Mouse (Mus musculus) neural tube, embryonic 10.5 days (tissue): Measurements from ENCODE around the gene Irx5.

Source experiments
- DNase-seq: peaks from one replicate; pipeline ENCODE4 v3.0.0-alpha.2; 2017; ENCODE audit warnings: low spot score; ENCODE audit errors: extremely low spot score

Gene Irx5

DNA sequence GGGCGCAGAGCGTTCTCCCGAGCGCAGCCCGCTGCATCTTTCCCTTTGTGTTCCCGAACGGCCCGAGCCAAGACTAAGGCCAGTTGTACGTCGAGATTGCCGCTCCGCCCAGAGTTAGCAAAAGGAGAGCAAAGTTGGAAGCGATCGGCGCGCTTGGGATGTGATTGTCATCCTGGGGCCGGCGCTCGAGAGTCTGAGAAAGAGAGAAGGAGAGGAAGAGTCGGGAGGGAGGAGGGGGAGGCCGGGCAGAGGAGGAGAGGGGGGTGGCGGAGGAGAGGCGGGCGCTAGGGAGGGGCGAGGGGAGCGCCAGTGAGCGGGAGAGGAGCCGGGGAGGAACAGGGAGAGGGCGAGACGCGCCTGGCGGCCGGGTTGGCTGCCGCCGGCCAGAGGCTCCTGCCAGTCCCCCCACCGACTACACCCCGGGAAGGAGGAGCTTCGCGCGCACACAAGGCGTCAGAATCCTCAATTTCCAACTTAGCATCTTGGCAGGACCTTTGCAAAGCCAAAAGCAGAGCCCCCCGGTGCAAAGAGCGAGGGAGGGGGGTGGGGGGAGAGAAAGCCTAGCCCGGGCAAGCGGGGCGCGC is at the start of gene Irx5:
Gene Irx5, plus strand, starts transcription at position 228 of the 584 bp plus-strand sequence.
- DNase-seq, result peak; percentile 89

GRCm38 (mm10) chr8:92312178-92312577 is 45.2 kb upstream of the Irx5 start:
- no peak for DNase-seq

- no peak for DNase-seq
Measured at GRCm38 (mm10) chr8:92313707-92314106, 43.7 kb upstream of the Irx5 start.

DNA sequence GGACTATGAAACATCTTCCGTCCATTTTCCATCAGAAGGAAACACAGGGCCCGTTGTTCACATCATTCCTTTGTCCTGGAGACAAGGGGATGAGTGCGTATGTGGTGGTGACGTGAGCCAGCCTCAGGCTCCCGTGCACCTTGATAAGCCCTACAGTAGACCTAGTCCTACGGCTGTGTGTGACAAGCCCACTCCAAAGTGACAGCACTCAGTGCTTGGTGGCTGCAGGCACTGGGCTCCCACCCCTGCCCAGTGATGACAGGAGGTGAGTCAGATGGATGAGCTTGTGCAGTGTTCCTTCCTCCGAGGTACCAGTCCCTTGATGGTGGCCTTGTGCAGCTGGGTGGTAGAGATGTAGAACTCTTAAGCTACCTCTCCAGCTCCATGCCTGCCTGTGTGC is 33.7 kb upstream of the Irx5 start:
- no peak for DNase-seq

DNA sequence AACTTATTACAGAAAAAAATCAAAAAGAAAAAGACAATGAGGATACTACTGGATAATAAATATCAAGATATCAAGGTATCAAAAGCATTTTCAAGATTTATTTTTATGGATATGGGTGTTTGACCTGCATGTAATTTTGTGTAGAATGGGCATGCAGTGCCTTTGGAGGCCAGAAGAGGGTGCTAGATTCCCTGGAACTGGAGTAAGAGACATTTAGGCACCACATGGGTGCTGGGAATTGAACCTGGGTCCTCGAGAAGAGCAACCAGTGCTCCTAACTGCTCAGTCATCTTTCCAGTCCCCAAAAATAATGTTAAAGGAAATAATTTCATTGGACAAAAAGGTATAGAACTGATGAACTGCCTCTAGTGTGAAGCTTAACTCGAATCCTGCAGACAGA is 30.2 kb upstream of the Irx5 start:
- no peak for DNase-seq

DNA sequence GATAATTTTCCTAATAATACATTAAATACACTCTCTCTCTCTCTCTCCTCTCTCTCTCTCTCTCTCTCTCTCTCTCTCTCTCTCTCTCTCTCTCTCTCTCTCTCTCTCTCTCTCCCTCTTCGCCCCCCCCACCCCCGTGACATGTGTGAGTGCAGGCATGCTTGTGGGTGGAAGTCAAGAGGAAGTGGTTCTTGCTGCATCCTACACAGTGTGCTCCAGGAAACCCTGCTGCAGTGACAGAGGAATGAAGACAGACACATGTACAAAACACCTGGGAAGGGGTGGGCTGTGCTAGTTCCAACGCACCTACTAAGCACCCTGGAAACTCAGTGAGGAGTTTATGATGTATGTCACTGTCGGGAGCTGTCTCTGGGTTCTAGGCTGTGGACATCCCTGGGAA is 28.2 kb upstream of the Irx5 start:
- no peak for DNase-seq

DNA sequence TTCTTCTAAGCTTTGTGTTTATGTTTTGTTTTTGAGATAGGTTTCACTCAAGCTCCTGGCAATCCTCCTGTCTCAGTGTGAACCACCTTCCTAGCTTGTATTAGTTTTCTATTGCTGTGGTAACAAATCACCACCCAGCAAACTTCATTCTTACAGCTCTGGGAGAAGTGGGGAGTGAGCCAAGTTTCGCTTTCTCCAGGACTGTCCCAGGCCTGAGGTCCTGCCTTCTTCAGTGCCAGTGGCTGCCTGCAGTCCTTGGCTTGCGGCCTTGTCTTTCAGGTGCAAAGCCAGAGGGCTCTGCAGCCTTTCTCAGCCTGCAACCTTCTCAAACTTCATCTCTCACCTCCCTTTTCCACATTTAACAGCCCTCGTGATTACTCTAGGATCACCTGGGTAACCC is 25.6 kb upstream of the Irx5 start:
- DNase-seq, result no peak

DNA sequence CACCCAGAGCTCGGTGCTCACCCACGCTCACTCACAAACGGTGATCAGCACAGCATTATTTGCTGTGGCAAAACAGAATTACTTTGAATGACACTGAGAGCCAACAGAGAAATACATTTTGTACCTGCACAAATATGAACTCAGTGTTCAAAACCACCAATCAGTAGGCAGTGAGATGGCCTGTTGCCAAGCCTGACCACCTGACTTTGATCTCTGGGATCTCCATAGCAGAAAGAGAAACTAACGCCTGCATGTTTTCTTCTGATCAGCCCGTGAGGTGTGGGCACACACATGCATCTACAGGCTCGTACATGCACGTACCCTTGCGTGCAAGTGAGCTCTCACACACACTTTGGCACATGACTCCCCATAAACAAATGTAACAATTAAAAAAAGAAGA is 24.0 kb upstream of the Irx5 start:
- DNase-seq, result no peak

GRCm38 (mm10) chr8:92335079-92335478 is 22.3 kb upstream of the Irx5 start:
- DNase-seq, result no peak

DNA sequence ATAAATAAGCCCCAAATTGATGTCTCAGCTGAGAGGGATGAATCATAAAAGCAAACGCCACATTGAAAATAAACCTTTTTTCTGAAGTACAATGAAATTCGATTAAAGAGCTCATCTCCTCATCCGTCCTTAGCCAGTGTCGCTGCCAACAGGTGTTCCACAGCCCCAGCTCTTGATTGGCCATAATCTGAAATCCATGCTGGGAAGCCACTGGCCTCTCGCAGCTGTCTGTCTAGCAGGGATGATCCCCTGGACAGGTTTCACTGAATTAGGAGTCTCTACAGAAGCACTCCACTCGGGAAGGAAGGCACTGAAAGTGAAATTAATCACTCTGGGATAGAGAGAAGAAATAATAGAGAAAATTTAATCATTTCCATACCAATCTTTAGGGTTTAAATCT is 21.4 kb upstream of the Irx5 start:
- DNase-seq, result no peak

- no peak for DNase-seq
Measured at GRCm38 (mm10) chr8:92343544-92343943, 13.9 kb upstream of the Irx5 start.

- DNase-seq, result no peak
Measured at GRCm38 (mm10) chr8:92349898-92350486, 7.4 kb upstream of the Irx5 start.

DNA sequence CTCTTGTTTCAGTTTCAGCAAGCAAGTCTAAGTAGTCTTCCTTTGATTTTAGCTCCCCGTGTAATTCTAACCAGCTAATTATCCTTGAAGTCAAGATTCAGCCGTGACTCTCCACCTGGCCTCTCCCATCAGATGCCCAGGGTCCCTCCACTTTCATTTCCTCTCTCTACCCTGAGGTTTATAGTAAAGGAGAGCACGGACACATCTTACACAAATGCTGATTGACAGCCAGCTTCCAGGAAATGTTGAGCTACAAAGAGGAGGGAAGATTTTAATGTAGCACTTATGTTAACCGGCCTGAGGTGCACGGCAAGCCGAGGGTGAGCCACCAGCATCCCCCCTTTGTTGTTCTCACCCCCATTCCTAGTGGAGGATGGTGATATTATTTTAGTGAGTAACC is 4.0 kb upstream of the Irx5 start:
- DNase-seq, result no peak

GRCm38 (mm10) chr8:92354536-92355482 is 2.6 kb upstream of the Irx5 start:
- DNase-seq, result peak; percentile 36

- DNase-seq, result peak; percentile 99
Measured at GRCm38 (mm10) chr8:92355701-92356612, 1.5 kb upstream of the Irx5 start.

GRCm38 (mm10) chr8:92356613-92357375 is 631 bp upstream of the Irx5 start:
- DNase-seq, result no peak

GRCm38 (mm10) chr8:92358141-92358999 is 945 bp downstream of the Irx5 start:
- DNase-seq, result peak; percentile 76

- DNase-seq, result peak; percentile 71
Measured at GRCm38 (mm10) chr8:92359000-92359832, 1.8 kb downstream of the Irx5 start.

- DNase-seq, result peak; percentile 74
Measured at GRCm38 (mm10) chr8:92359833-92360082, 2.3 kb downstream of the Irx5 start.
